Mouse (Mus musculus): Measurements from ENCODE around the gene Plxnb3. TPM values are rescaled to one million over a fixed set of nuclear protein-coding genes. Genes with fewer than 3 reads are reported as not detected.

Gene Plxnb3
- polyA plus RNA-seq (2012; rRNA removed) (0.26 and 0.31 TPM in 2 replicates), polyA plus RNA-seq (2014; fragmentation: Nextera tagmentation; extraction: Ambion mirVana) (0.08 and 0.14 TPM in 2 replicates)

GRCm38 (mm10) chrX:73756334-73757140 lies at the start of gene Plxnb3:
Gene Plxnb3 (plus strand): TSS chrX:73757090.
- no peaks in the 10 kb centered on the region for H3K27me3 ChIP-seq (ENCODE audit: control insufficient read depth, insufficient read depth, low read length)
- no peak within 1 kb of the TSS for H3K4me3 ChIP-seq (ENCODE audit: insufficient read depth in 1 of 2, low read depth in 2 of 2, low read length in 2 of 2)
- ATAC-seq (ENCODE audit: insufficient read depth) (no peak), DNase-seq (ENCODE audit: low read depth in 3 of 3, low spot score in 3 of 3) (no peak)
- H3K4me2 ChIP-seq (ENCODE audit: low read depth), result no peak within 1 kb of the TSS
- 67% methylated on average over 4 of the region's 5 CpGs for WGBS (ENCODE audit: insufficient replicate concordance)
- no peaks in the 10 kb centered on the region for H3K4me1 ChIP-seq (replicated peaks; ENCODE audit: control insufficient read depth in 2 of 2, insufficient read depth in 2 of 2, low read length in 1 of 2)
- no peaks in the 10 kb centered on the region for H3K36me3 ChIP-seq (replicated peaks; ENCODE audit: control insufficient read depth, insufficient read depth, low read depth)
- no peak within 1 kb of the TSS for H3K9ac ChIP-seq (replicated peaks)
- no peaks in the 10 kb centered on the region for H3K9me3 ChIP-seq (ENCODE audit: control insufficient read depth, low read length)
- H3K27ac ChIP-seq, result no peak within 1 kb of the TSS
- TF ChIP-seq CTCF (IDR thresholded peaks at IDR 0.05; ENCODE audit: low read depth), result no peak
- TF ChIP-seq EP300 (IDR thresholded peaks at IDR 0.05; ENCODE audit: low read depth), result no peak

GRCm38 (mm10) chrX:73715476-73716108 lies 41.3 kb upstream of the Plxnb3 start:
- Histone ChIP-seq H3K4me3 (ENCODE audit: insufficient read depth in 1 of 2, low read depth in 2 of 2, low read length in 2 of 2) (peak overlapping the region; percentile 71 to 91), H3K27ac (peak overlapping the region; percentile 72), H3K9me3 (ENCODE audit: control insufficient read depth, low read length) (no peaks in the 10 kb centered on the region), H3K9ac (replicated peaks) (peak overlapping the region; percentile 79), H3K36me3 (replicated peaks; ENCODE audit: control insufficient read depth, insufficient read depth, low read depth) (no peaks in the 10 kb centered on the region; the same call in 1 of the 2 replicates), H3K27me3 (ENCODE audit: control insufficient read depth, insufficient read depth, low read length) (no peaks in the 10 kb centered on the region), H3K4me2 (ENCODE audit: low read depth) (peak overlapping the region; percentile 72), H3K4me1 (replicated peaks; ENCODE audit: control insufficient read depth in 2 of 2, insufficient read depth in 2 of 2, low read length in 1 of 2) (peaks cover 3 to 21% of the 10 kb centered on the region in 2 experiments; a peak in 2 of 4 replicates)
- ATAC-seq (ENCODE audit: insufficient read depth) (peak; percentile 35), DNase-seq (ENCODE audit: low read depth in 3 of 3, low spot score in 3 of 3) (peak; percentile 40 to 55 (median 43))
- TF ChIP-seq CTCF (IDR thresholded peaks at IDR 0.05; ENCODE audit: low read depth) (0 out of 2 replicates have a peak, but pooled peaks have one; percentile 34), EP300 (IDR thresholded peaks at IDR 0.05; ENCODE audit: low read depth) (no peak)
- 14% methylated on average over 21 of the region's 21 CpGs for WGBS (ENCODE audit: insufficient replicate concordance)

DNA sequence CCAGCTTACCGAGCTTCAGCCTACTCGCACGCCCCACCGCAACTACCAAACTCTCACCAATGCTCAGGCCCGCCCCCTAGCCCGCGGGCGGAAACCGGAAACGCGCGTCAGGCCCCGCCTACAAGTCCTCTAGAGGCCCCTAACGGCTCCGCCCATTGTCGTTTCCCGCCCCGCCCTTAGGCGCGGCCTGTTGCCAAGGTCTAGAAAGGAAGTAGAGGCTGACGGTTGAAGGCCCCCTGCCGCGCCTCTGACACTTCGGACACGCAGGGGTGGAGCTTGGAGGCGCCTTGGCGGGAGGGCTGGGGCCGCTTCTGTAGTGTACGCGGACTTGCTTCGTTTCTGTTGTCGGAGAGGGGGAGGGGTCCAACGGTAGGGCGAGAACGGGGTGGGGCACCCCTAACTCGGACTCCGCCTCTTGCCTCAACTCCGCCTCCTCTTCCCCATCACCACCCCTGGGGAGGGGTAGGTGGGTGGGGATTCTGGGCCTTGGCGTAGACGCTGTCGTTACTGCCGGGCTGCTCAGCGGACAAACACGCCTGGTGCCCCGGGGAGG lies 40.7 kb upstream of the Plxnb3 start, which contains the start of the genes Bcap31 and Abcd1:
Bcap31 (minus strand) TSS at position 67 of the 553 bp plus-strand sequence.
Abcd1 (plus strand) TSS at position 489 of the 553 bp plus-strand sequence.
- Histone ChIP-seq H3K4me3 (ENCODE audit: insufficient read depth in 1 of 2, low read depth in 2 of 2, low read length in 2 of 2) (peak within 1 kb of the TSS; percentile 71 to 91), H3K9me3 (ENCODE audit: control insufficient read depth, low read length) (no peaks in the 10 kb centered on the region), H3K27ac (peak within 1 kb of the TSS; percentile 83), H3K4me2 (ENCODE audit: low read depth) (peak within 1 kb of the TSS; percentile 72), H3K9ac (replicated peaks) (peak within 1 kb of the TSS; percentile 79), H3K4me1 (replicated peaks; ENCODE audit: control insufficient read depth in 2 of 2, insufficient read depth in 2 of 2, low read length in 1 of 2) (peaks cover 3 to 21% of the 10 kb centered on the region in 2 experiments; a peak in 2 of 4 replicates), H3K27me3 (ENCODE audit: control insufficient read depth, insufficient read depth, low read length) (no peaks in the 10 kb centered on the region), H3K36me3 (replicated peaks; ENCODE audit: control insufficient read depth, insufficient read depth, low read depth) (no peaks in the 10 kb centered on the region; the same call in 1 of the 2 replicates)
- ATAC-seq (ENCODE audit: insufficient read depth) (peak; percentile 90), DNase-seq (ENCODE audit: low read depth in 3 of 3, low spot score in 3 of 3) (peak; percentile 87 to 92 (median 88))
- TF ChIP-seq CTCF (IDR thresholded peaks at IDR 0.05; ENCODE audit: low read depth) (no peak), EP300 (IDR thresholded peaks at IDR 0.05; ENCODE audit: low read depth) (no peak)
- 15% methylated on average over 41 of the region's 45 CpGs for WGBS (ENCODE audit: insufficient replicate concordance)

DNA sequence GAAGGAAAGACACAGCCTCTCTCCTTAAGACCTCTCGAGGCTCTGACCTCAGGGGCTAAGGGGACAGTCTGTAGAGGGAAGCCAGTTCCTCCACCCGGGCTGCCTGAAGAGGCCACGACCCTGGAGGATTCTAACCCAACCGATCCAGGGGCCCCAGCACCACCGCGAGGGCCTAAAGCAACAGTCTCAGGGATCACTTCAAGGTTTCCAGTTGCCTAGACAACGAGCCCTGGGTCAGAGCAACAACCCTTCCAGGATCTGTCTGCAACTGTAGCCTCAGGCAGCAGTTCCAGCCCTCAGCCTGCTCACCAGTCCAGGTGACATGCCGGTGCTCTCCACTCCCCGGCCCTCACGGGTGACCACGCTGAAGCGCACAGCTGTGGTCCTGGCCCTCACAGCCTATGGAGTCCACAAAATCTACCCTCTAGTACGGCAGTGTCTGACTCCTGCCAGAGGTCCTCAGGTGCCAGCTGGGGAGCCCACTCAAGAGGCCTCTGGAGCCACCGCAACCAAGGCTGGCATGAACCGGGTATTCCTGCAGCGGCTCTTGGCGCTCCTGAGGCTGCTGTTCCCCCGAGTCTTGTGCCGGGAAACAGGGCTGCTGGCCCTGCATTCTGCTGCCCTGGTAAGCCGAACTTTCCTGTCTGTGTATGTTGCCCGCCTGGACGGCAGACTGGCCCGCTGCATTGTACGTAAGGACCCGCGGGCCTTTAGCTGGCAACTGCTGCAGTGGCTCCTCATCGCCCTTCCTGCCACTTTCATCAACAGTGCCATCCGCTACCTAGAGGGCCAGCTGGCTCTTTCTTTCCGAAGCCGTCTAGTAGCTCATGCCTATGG lies 40.0 kb upstream of the Plxnb3 start:
- DNase-seq (ENCODE audit: low read depth in 3 of 3, low spot score in 3 of 3), result peak in 1 of 3 experiments; percentile 44

More for the DNA sequence above, 40.0 kb upstream of the Plxnb3 start:
- Histone ChIP-seq H3K4me1 (replicated peaks; ENCODE audit: control insufficient read depth in 2 of 2, insufficient read depth in 2 of 2, low read length in 1 of 2) (peaks cover 3 to 21% of the 10 kb centered on the region in 2 experiments; a peak in 2 of 4 replicates), H3K9ac (replicated peaks) (peak overlapping the region; percentile 79), H3K36me3 (replicated peaks; ENCODE audit: control insufficient read depth, insufficient read depth, low read depth) (no peaks in the 10 kb centered on the region; the same call in 1 of the 2 replicates), H3K4me2 (ENCODE audit: low read depth) (peak overlapping the region; percentile 72), H3K27ac (peak overlapping the region; percentile 83), H3K27me3 (ENCODE audit: control insufficient read depth, insufficient read depth, low read length) (no peaks in the 10 kb centered on the region), H3K4me3 (ENCODE audit: insufficient read depth in 1 of 2, low read depth in 2 of 2, low read length in 2 of 2) (peak overlapping the region; percentile 70 to 71), H3K9me3 (ENCODE audit: control insufficient read depth, low read length) (no peaks in the 10 kb centered on the region)
- 24% methylated on average over 29 of the region's 30 CpGs for WGBS (ENCODE audit: insufficient replicate concordance)
- peak; percentile 16; the same call in 1 of the 2 replicates for ATAC-seq (ENCODE audit: insufficient read depth)
- TF ChIP-seq CTCF (IDR thresholded peaks at IDR 0.05; ENCODE audit: low read depth), result no peak
- TF ChIP-seq EP300 (IDR thresholded peaks at IDR 0.05; ENCODE audit: low read depth), result no peak
